Mouse (Mus musculus) hindbrain, postnatal 0 days (tissue): ENCODE results near the gene Rft1. TPM values are rescaled to one million over a fixed set of nuclear protein-coding genes. Genes with fewer than 3 reads are reported as not detected.

Experiments used
- ATAC-seq: fragments of 200-750 bp; cut with Nextera tagmentation; 2 replicates; pipeline ENCODE4 v1.8.0; 2017; ENCODE audit warnings: mild to moderate bottlenecking, moderate TSS enrichment, moderate library complexity
- DNase-seq: peaks from one replicate; pipeline ENCODE4 v3.0.0-alpha.2; 2015; ENCODE audit warnings: low spot score
- H3K27ac ChIP-seq: fragments of 300-500 bp; sonication (generic); 2 replicates; pipeline ENCODE4 v1.5.1; 2014; ENCODE audit warnings: mild to moderate bottlenecking
- H3K27me3 ChIP-seq: fragments of 300-500 bp; sonication (generic); 2 replicates; pipeline ENCODE4 v1.6.1; 2014; ENCODE audit warnings: low read length, mixed read lengths; ENCODE audit not compliant: insufficient read depth
- H3K36me3 ChIP-seq: fragments of 300-500 bp; sonication (generic); 2 replicates; pipeline ENCODE4 v1.6.1; 2014; ENCODE audit warnings: low read length, mixed read lengths; ENCODE audit not compliant: insufficient read depth
- H3K4me1 ChIP-seq: fragments of 300-500 bp; sonication (generic); 2 replicates; pipeline ENCODE4 v1.6.1; 2014; ENCODE audit warnings: antibody characterized with exemption, low read length, mixed read lengths; ENCODE audit not compliant: insufficient read depth
- H3K4me2 ChIP-seq: fragments of 300-500 bp; sonication (generic); 2 replicates; pipeline ENCODE4 v1.6.1; 2014; ENCODE audit warnings: low read depth, mild to moderate bottlenecking, low read length, moderate library complexity, mixed read lengths
- H3K4me3 ChIP-seq: fragments of 300-500 bp; sonication (generic); 2 replicates; pipeline ENCODE4 v1.5.1; 2014; ENCODE audit warnings: low read length
- H3K9ac ChIP-seq: fragments of 300-500 bp; sonication (generic); replicated peaks from 2 replicates; pipeline ENCODE4 v1.6.1; 2014; ENCODE audit warnings: mild to moderate bottlenecking, low read length, moderate library complexity, mixed read lengths
- H3K9me3 ChIP-seq: fragments of 300-500 bp; sonication (generic); 2 replicates; pipeline ENCODE4 v1.6.1; 2016; ENCODE audit warnings: low read length, mixed read lengths
- CTCF ChIP-seq: IDR thresholded peaks from 2 replicates; pipeline ENCODE4 v1.5.1; 2016; ENCODE audit warnings: antibody characterized with exemption, control low read depth, low read depth
- WGBS: fragments of 180-500 bp; shearing (Covaris S2); extraction: QIAGEN DNeasy Blood & Tissue Kit; methylation state at CpG from one replicate; pipeline ENCODE4 v1.1.7; 2014; 5-methylcytosine and 5-hydroxymethylcytosine counted together
- polyA plus RNA-seq: library from polyadenylated mRNA; unstranded; fragments of >200 nt; fragmentation: Nextera tagmentation; extraction: Ambion mirVana; gene quantifications from 2 replicates; pipeline ENCODE4 v1.2.1, GENCODE M21; 2015
- total RNA-seq: library from RNA; depleted of rRNA; stranded (reverse); fragments of >200 nt; gene quantifications from 2 replicates; pipeline ENCODE4 v1.2.3, GENCODE M21; 2014

Gene Rft1
- total and polyA plus RNA-seq, 2 experiments from 2014 or later = 10.1 to 18.2 TPM

DNA sequence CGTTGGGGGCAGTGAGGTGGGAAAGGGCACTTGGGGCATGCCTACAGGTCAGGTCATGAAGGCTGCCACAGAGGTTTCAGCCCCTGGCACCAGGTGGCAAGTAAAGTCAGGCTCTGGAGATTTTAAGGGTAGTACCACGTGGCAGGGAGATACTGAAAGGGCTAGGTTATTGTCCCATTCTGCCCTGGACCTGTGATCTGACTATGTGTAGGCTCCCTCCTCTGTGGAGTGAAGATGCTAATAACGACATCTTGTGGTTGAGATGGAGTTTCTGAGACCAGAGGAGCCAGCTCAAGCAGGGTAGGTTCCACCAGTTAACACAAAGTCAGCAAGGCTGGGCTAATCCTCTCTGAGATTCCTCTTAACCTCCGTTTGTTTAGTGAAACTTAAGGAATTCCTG is 24.3 kb upstream of the Rft1 start:
- DNase-seq (no peak), ATAC-seq (no peak)
- no peak overlapping the region for H3K4me3 ChIP-seq
- WGBS = 58% methylated on average over 4 of the region's 4 CpGs
- H3K27ac ChIP-seq = no peak overlapping the region
- H3K27me3 ChIP-seq = no peaks in the 10 kb centered on the region
- no peak for TF ChIP-seq CTCF
- H3K9me3 ChIP-seq = no peaks in the 10 kb centered on the region
- H3K36me3 ChIP-seq = no peaks in the 10 kb centered on the region
- H3K4me1 ChIP-seq = peaks cover 4% of the 10 kb centered on the region; the same call in 1 of the 2 replicates
- no peak overlapping the region for H3K4me2 ChIP-seq
- no peak overlapping the region for H3K9ac ChIP-seq

GRCm38 (mm10) chr14:30630811-30631576 is 23.2 kb upstream of the Rft1 start:
- ATAC-seq (no peak), DNase-seq (no peak)
- Histone ChIP-seq H3K4me3 (no peak overlapping the region), H3K9ac (no peak overlapping the region), H3K9me3 (no peaks in the 10 kb centered on the region), H3K27me3 (no peaks in the 10 kb centered on the region), H3K4me2 (no peak overlapping the region), H3K4me1 (peaks cover 4% of the 10 kb centered on the region; the same call in 1 of the 2 replicates), H3K36me3 (no peaks in the 10 kb centered on the region), H3K27ac (no peak overlapping the region; the same call in 1 of the 2 replicates)
- no peak for TF ChIP-seq CTCF
- 77% methylated on average over 5 of the region's 5 CpGs for WGBS

DNA sequence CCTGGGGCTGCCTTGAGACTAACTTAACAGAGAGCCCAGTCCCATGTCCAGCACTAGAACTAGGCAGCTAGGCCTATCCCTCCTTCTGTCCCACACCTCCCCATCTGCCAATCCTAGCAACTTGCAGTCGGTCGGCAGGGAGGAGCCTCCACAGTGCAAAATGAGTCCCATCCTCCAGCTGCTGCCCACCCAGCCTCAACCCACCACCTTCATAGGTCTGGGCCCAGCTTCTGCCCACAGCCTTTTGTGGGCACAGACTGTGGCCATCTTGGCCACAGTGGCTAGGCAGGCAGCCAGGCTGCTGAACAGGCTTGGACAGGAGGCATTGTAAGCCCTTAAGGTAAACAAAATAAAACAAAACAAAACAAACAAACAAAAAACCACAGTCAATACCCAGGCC is 22.3 kb upstream of the Rft1 start:
- 30% methylated on average over 2 of the region's 2 CpGs for WGBS
- TF ChIP-seq CTCF = no peak
- Histone ChIP-seq H3K4me3 (no peak overlapping the region), H3K4me1 (no peaks in the 10 kb centered on the region), H3K9ac (no peak overlapping the region), H3K36me3 (no peaks in the 10 kb centered on the region), H3K27me3 (no peaks in the 10 kb centered on the region), H3K9me3 (no peaks in the 10 kb centered on the region), H3K27ac (no peak overlapping the region), H3K4me2 (no peak overlapping the region)
- no peak for ATAC-seq
- DNase-seq = no peak

- H3K27me3 ChIP-seq = no peaks in the 10 kb centered on the region
- H3K9me3 ChIP-seq = no peaks in the 10 kb centered on the region
- DNase-seq (no peak), ATAC-seq (no peak)
- H3K4me2 ChIP-seq = no peak overlapping the region
- no peak overlapping the region for H3K9ac ChIP-seq
- no peak for TF ChIP-seq CTCF
- H3K27ac ChIP-seq = no peak overlapping the region
- H3K4me3 ChIP-seq = no peak overlapping the region
- no peaks in the 10 kb centered on the region for H3K36me3 ChIP-seq
- WGBS = 80% methylated on average over 7 of the region's 7 CpGs
- H3K4me1 ChIP-seq = no peaks in the 10 kb centered on the region
These were observed 20.5 kb upstream of the Rft1 start for GRCm38 (mm10) chr14:30633708-30634107.

DNA sequence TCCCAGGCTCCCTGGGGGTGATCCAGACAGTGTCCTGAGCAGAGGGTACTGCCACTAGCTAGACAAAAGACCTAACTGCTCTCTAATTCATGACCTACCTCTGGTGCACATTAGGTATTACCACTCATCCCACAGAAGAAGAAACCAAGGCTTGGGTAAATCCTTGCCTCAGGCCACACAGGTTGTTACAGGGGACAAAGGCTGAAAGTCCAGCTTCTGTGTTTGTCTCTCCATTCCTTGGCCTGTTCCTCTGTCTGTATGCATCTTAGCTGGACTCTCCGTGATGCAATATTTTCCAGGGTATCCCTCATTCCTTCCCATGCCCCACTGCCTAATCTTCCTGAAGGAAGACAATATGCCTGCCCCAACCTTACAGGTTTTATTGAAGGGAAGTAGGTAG is 19.7 kb upstream of the Rft1 start:
- Histone ChIP-seq H3K9ac (no peak overlapping the region), H3K9me3 (no peaks in the 10 kb centered on the region), H3K27ac (no peak overlapping the region), H3K27me3 (no peaks in the 10 kb centered on the region), H3K4me1 (no peaks in the 10 kb centered on the region), H3K36me3 (no peaks in the 10 kb centered on the region), H3K4me2 (no peak overlapping the region), H3K4me3 (no peak overlapping the region)
- ATAC-seq = no peak
- 86% methylated on average over 1 of the region's 1 CpGs for WGBS
- no peak for TF ChIP-seq CTCF
- DNase-seq = no peak

GRCm38 (mm10) chr14:30635219-30635910 is 18.8 kb upstream of the Rft1 start:
- no peak overlapping the region for H3K9ac ChIP-seq
- no peak for ATAC-seq
- H3K4me1 ChIP-seq = no peaks in the 10 kb centered on the region
- H3K4me2 ChIP-seq = no peak overlapping the region
- TF ChIP-seq CTCF = no peak
- H3K36me3 ChIP-seq = no peaks in the 10 kb centered on the region
- H3K27ac ChIP-seq = no peak overlapping the region
- H3K4me3 ChIP-seq = no peak overlapping the region
- no peaks in the 10 kb centered on the region for H3K27me3 ChIP-seq
- DNase-seq = no peak
- WGBS = 84% methylated on average over 13 of the region's 13 CpGs
- no peaks in the 10 kb centered on the region for H3K9me3 ChIP-seq

GRCm38 (mm10) chr14:30636499-30636898 is 17.7 kb upstream of the Rft1 start:
- H3K4me1 ChIP-seq = no peaks in the 10 kb centered on the region
- 74% methylated on average over 9 of the region's 9 CpGs for WGBS
- no peak for DNase-seq
- TF ChIP-seq CTCF = no peak
- no peak for ATAC-seq
- no peak overlapping the region for H3K4me3 ChIP-seq
- no peaks in the 10 kb centered on the region for H3K9me3 ChIP-seq
- no peak overlapping the region for H3K9ac ChIP-seq
- H3K27me3 ChIP-seq = no peaks in the 10 kb centered on the region
- no peaks in the 10 kb centered on the region for H3K36me3 ChIP-seq
- no peak overlapping the region for H3K27ac ChIP-seq
- no peak overlapping the region for H3K4me2 ChIP-seq
